Mouse (Mus musculus) stomach, embryonic 14.5 days (tissue): ENCODE results near the gene Traf3ip1. TPM values are rescaled to one million over a fixed set of nuclear protein-coding genes. Genes with fewer than 3 reads are reported as not detected.
A peak's percentile ranks its signal among the peaks of the same experiment; 100 is the strongest.

Experiments
- ATAC-seq: fragments of 200-750 bp; cut with Nextera tagmentation; 2 replicates; pipeline ENCODE4 v1.8.0; 2017; ENCODE audit warnings: low read depth, moderate TSS enrichment; ENCODE audit not compliant: insufficient number of reproducible peaks, insufficient read depth, low FRiP score
- H3K27ac ChIP-seq: fragments of 300-500 bp; sonication (generic); 2 replicates; pipeline ENCODE4 v1.5.1; 2014; ENCODE audit warnings: mild to moderate bottlenecking, low read length, moderate library complexity, mixed read lengths
- H3K27me3 ChIP-seq: fragments of 300-500 bp; sonication (generic); 2 replicates; pipeline ENCODE4 v1.6.1; 2014; ENCODE audit warnings: low read length, control low read depth, mixed read lengths; ENCODE audit not compliant: control insufficient read depth, insufficient read depth
- H3K36me3 ChIP-seq: fragments of 300-500 bp; sonication (generic); 2 replicates; pipeline ENCODE4 v1.6.1; 2014; ENCODE audit warnings: mild to moderate bottlenecking, control low read depth, low read length, moderate library complexity, mixed read lengths; ENCODE audit not compliant: control insufficient read depth, insufficient read depth
- H3K4me1 ChIP-seq: fragments of 300-500 bp; sonication (generic); 2 replicates; pipeline ENCODE4 v1.6.1; 2014; ENCODE audit warnings: low read length, control low read depth, mixed read lengths; ENCODE audit not compliant: control insufficient read depth, insufficient read depth
- H3K4me2 ChIP-seq: fragments of 300-500 bp; sonication (generic); replicated peaks from 2 replicates; pipeline ENCODE4 v1.6.1; 2014; ENCODE audit warnings: low read depth, low read length, control low read depth
- H3K4me3 ChIP-seq: fragments of 300-500 bp; sonication (generic); 2 replicates; pipeline ENCODE4 v1.5.1; 2014; ENCODE audit warnings: low read depth, low read length, control low read depth
- H3K9ac ChIP-seq: fragments of 300-500 bp; sonication (generic); replicated peaks from 2 replicates; pipeline ENCODE4 v1.6.1; 2014; ENCODE audit warnings: low read depth, mild to moderate bottlenecking, control low read depth, low read length, moderate library complexity, mixed read lengths
- H3K9me3 ChIP-seq: fragments of 300-500 bp; sonication (generic); 2 replicates; pipeline ENCODE4 v1.6.1; 2016; ENCODE audit warnings: low read depth, low read length, control low read depth; ENCODE audit not compliant: control insufficient read depth
- whole genome bisulfite sequencing: fragments of 180-500 bp; shearing (Covaris S2); extraction: QIAGEN DNeasy Blood & Tissue Kit; methylation state at CpG from one replicate; pipeline ENCODE4 v1.1.7; 2014; 5-methylcytosine and 5-hydroxymethylcytosine counted together
- polyA plus RNA-seq: library from polyadenylated mRNA; unstranded; fragments of >200 nt; fragmentation: Nextera tagmentation; extraction: Ambion mirVana; gene quantifications from 2 replicates; pipeline ENCODE4 v1.2.1, GENCODE M21; 2014

The Traf3ip1 gene
- polyA plus RNA-seq, 1 experiment from 2014 or later: 8.7 TPM

GRCm38 (mm10) chr1:91482616-91483211 is 11.7 kb upstream of the Traf3ip1 start:
- H3K9ac ChIP-seq: no peak overlapping the region
- H3K27ac ChIP-seq: no peak overlapping the region
- no peaks in the 10 kb centered on the region for H3K27me3 ChIP-seq
- H3K4me2 ChIP-seq: no peak overlapping the region
- no peak for ATAC-seq
- peaks cover 3% of the 10 kb centered on the region; the same call in 1 of the 2 replicates for H3K9me3 ChIP-seq
- H3K4me1 ChIP-seq: no peaks in the 10 kb centered on the region
- WGBS: 82% methylated on average over 7 of the region's 7 CpGs
- no peak overlapping the region for H3K4me3 ChIP-seq
- no peaks in the 10 kb centered on the region for H3K36me3 ChIP-seq

GRCm38 (mm10) chr1:91483304-91484010 is 11.0 kb upstream of the Traf3ip1 start:
- Histone ChIP-seq H3K36me3 (no peaks in the 10 kb centered on the region), H3K4me3 (no peak overlapping the region), H3K4me1 (no peaks in the 10 kb centered on the region), H3K27ac (no peak overlapping the region), H3K9me3 (0 out of 2 replicates have a peak, but pooled peaks cover 3% of the 10 kb centered on the region), H3K27me3 (no peaks in the 10 kb centered on the region), H3K9ac (no peak overlapping the region), H3K4me2 (no peak overlapping the region)
- ATAC-seq: peak; percentile 65; the same call in 1 of the 2 replicates
- WGBS: 33% methylated on average over 10 of the region's 10 CpGs

- Histone ChIP-seq H3K9ac (no peak overlapping the region), H3K27me3 (no peaks in the 10 kb centered on the region), H3K4me1 (no peaks in the 10 kb centered on the region), H3K27ac (no peak overlapping the region), H3K4me2 (no peak overlapping the region), H3K9me3 (no peaks in the 10 kb centered on the region), H3K36me3 (no peaks in the 10 kb centered on the region), H3K4me3 (no peak overlapping the region)
- no peak for ATAC-seq
- 77% methylated on average over 5 of the region's 5 CpGs for WGBS
Observed at GRCm38 (mm10) chr1:91484011-91484346, 10.5 kb upstream of the Traf3ip1 start.

- no peaks in the 10 kb centered on the region for H3K9me3 ChIP-seq
- no peak overlapping the region for H3K9ac ChIP-seq
- no peak overlapping the region for H3K4me3 ChIP-seq
- H3K27me3 ChIP-seq: no peaks in the 10 kb centered on the region
- no peak overlapping the region for H3K4me2 ChIP-seq
- WGBS: 75% methylated on average over 3 of the region's 3 CpGs
- no peaks in the 10 kb centered on the region for H3K4me1 ChIP-seq
- H3K36me3 ChIP-seq: no peaks in the 10 kb centered on the region
- ATAC-seq: no peak
- H3K27ac ChIP-seq: no peak overlapping the region
Observed at GRCm38 (mm10) chr1:91485422-91485821, 9.0 kb upstream of the Traf3ip1 start.

- H3K27ac ChIP-seq: no peak overlapping the region
- no peak overlapping the region for H3K4me3 ChIP-seq
- no peak for ATAC-seq
- no peak overlapping the region for H3K9ac ChIP-seq
- no peaks in the 10 kb centered on the region for H3K4me1 ChIP-seq
- no peaks in the 10 kb centered on the region for H3K9me3 ChIP-seq
- WGBS: 82% methylated on average over 3 of the region's 3 CpGs
- H3K4me2 ChIP-seq: no peak overlapping the region
- H3K36me3 ChIP-seq: no peaks in the 10 kb centered on the region
- H3K27me3 ChIP-seq: no peaks in the 10 kb centered on the region
Observed at GRCm38 (mm10) chr1:91486165-91486564, 8.3 kb upstream of the Traf3ip1 start.

GRCm38 (mm10) chr1:91490322-91490721 is 4.1 kb upstream of the Traf3ip1 start:
- Histone ChIP-seq H3K4me1 (peaks cover 3% of the 10 kb centered on the region), H3K27ac (peak overlapping the region; percentile 21; the same call in 1 of the 2 replicates), H3K9ac (no peak overlapping the region), H3K9me3 (no peaks in the 10 kb centered on the region), H3K36me3 (no peaks in the 10 kb centered on the region), H3K4me2 (no peak overlapping the region), H3K27me3 (no peaks in the 10 kb centered on the region), H3K4me3 (no peak overlapping the region)
- peak; percentile 48; the same call in 1 of the 2 replicates for ATAC-seq
- 34% methylated on average over 1 of the region's 1 CpGs for whole genome bisulfite sequencing

GRCm38 (mm10) chr1:91492740-91493139 is 1.7 kb upstream of the Traf3ip1 start:
- ATAC-seq: no peak
- Histone ChIP-seq H3K4me1 (peaks cover 5% of the 10 kb centered on the region), H3K4me2 (no peak overlapping the region), H3K9ac (no peak overlapping the region), H3K27ac (no peak overlapping the region), H3K36me3 (no peaks in the 10 kb centered on the region), H3K9me3 (no peaks in the 10 kb centered on the region), H3K4me3 (no peak overlapping the region), H3K27me3 (no peaks in the 10 kb centered on the region)
- 55% methylated on average over 2 of the region's 2 CpGs for WGBS

GRCm38 (mm10) chr1:91493938-91494337 is 509 bp upstream of the Traf3ip1 start:
- Histone ChIP-seq H3K27ac (no peak overlapping the region), H3K9ac (no peak overlapping the region), H3K4me2 (peak overlapping the region; percentile 84), H3K9me3 (no peaks in the 10 kb centered on the region), H3K4me3 (peak overlapping the region; percentile 74), H3K4me1 (peaks cover 5% of the 10 kb centered on the region), H3K27me3 (no peaks in the 10 kb centered on the region), H3K36me3 (no peaks in the 10 kb centered on the region)
- 44% methylated on average over 3 of the region's 3 CpGs for WGBS
- no peak for ATAC-seq
